Mouse (Mus musculus): ENCODE data around the gene Dnm3. TPM values are rescaled to one million over a fixed set of nuclear protein-coding genes. Genes with fewer than 3 reads are reported as not detected.
A peak's percentile ranks its signal among the peaks of the same experiment; 100 is the strongest.

Dnm3 gene
- polyA plus RNA-seq, 1 experiment from 2014 or later: 94.2 TPM

DNA sequence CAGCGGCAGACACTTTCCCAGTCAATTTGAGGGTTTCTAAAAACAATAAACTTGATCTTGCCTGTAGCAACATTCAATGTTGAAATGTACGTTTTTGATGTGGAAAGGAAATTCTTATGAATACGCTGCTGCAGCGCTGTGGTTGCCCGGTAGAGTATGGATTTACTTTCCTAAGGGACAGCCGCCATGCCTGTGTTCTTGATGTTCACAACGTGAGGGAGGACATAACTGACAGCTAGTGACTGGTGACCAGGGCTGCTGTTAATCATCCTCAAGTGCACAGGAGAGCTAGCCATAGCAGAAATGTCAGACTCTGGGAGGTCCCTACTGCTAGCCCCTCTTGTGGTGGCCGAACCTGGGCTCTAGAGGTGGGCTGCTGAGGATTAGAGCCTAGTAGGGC lies 468.7 kb downstream of the Dnm3 start:
- Histone ChIP-seq H3K4me2 (ENCODE audit: low read depth, low read length) (no peak overlapping the region), H3K27ac (ENCODE audit: low read depth, low read length) (no peak overlapping the region), H3K4me1 (ENCODE audit: control insufficient read depth, insufficient read depth, low read length) (peaks cover 8% of the 10 kb centered on the region), H3K9me3 (ENCODE audit: control insufficient read depth, low read length) (no peaks in the 10 kb centered on the region), H3K27me3 (ENCODE audit: control insufficient read depth, insufficient read depth, low read length) (no peaks in the 10 kb centered on the region), H3K9ac (replicated peaks; ENCODE audit: low read depth, low read length) (no peak overlapping the region), H3K4me3 (ENCODE audit: low read depth, low read length) (no peak overlapping the region), H3K36me3 (ENCODE audit: control insufficient read depth, insufficient read depth, low read length) (0 out of 2 replicates have a peak, but pooled peaks cover 6% of the 10 kb centered on the region)
- no peak for ATAC-seq (ENCODE audit: low read depth)
- 79% methylated on average over 8 of the region's 8 CpGs for WGBS

DNA sequence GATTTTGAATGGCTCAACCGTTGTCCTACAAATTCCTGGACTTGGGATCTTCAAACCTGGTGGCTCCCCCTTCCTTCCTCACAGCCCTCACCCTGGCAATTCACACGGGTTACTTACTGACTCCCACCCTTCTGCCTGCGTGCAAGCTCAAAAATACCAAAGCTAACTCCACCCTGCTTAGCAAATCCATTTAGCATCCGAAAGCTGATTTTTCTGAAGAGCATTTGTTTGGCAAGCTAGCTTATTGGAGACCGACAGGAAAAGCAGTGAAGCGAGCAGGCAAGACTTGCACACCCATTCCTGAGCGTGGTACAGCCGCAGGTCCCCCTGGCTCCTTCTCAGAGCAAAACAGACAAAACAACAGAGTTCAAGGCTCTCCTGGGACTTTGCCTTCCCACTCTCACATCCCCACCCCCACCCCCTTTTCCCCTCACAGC lies 469.2 kb downstream of the Dnm3 start:
- no peaks in the 10 kb centered on the region for H3K27me3 ChIP-seq (ENCODE audit: control insufficient read depth, insufficient read depth, low read length)
- 68% methylated on average over 8 of the region's 8 CpGs for WGBS

DNA sequence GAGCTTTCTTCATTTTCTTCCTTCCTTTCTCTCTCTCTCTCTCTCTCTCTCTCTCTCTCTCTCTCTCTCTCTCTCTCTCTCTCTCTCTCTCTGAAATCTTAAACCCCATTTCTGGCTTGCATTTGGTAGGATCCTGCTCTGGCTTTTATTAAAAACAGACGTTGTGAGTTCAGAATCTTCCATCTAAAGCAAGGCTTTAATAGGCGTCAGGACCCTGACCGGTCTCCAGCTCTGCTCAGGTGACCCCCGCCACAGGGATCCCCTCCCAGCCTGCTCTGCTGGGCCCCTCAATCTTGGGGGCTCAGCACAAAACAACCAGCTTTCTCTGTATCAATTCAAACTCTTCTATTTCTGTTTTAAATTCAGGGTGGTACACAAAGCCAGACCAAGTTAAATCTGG lies 469.6 kb downstream of the Dnm3 start:
- 78% methylated on average over 4 of the region's 4 CpGs for WGBS
- Histone ChIP-seq H3K4me1 (ENCODE audit: control insufficient read depth, insufficient read depth, low read length) (peaks cover 11% of the 10 kb centered on the region), H3K27me3 (ENCODE audit: control insufficient read depth, insufficient read depth, low read length) (no peaks in the 10 kb centered on the region), H3K4me2 (ENCODE audit: low read depth, low read length) (no peak overlapping the region), H3K36me3 (ENCODE audit: control insufficient read depth, insufficient read depth, low read length) (0 out of 2 replicates have a peak, but pooled peaks cover 6% of the 10 kb centered on the region), H3K27ac (ENCODE audit: low read depth, low read length) (no peak overlapping the region), H3K9ac (replicated peaks; ENCODE audit: low read depth, low read length) (no peak overlapping the region), H3K4me3 (ENCODE audit: low read depth, low read length) (no peak overlapping the region), H3K9me3 (ENCODE audit: control insufficient read depth, low read length) (no peaks in the 10 kb centered on the region)
- no peak for ATAC-seq (ENCODE audit: low read depth)

More for the DNA sequence above, 469.2 kb downstream of the Dnm3 start:
- Histone ChIP-seq H3K4me2 (ENCODE audit: low read depth, low read length) (no peak overlapping the region), H3K9ac (replicated peaks; ENCODE audit: low read depth, low read length) (no peak overlapping the region), H3K4me1 (ENCODE audit: control insufficient read depth, insufficient read depth, low read length) (peaks cover 11% of the 10 kb centered on the region), H3K9me3 (ENCODE audit: control insufficient read depth, low read length) (no peaks in the 10 kb centered on the region), H3K27ac (ENCODE audit: low read depth, low read length) (no peak overlapping the region), H3K4me3 (ENCODE audit: low read depth, low read length) (no peak overlapping the region), H3K36me3 (ENCODE audit: control insufficient read depth, insufficient read depth, low read length) (0 out of 2 replicates have a peak, but pooled peaks cover 6% of the 10 kb centered on the region)
- no peak for ATAC-seq (ENCODE audit: low read depth)

DNA sequence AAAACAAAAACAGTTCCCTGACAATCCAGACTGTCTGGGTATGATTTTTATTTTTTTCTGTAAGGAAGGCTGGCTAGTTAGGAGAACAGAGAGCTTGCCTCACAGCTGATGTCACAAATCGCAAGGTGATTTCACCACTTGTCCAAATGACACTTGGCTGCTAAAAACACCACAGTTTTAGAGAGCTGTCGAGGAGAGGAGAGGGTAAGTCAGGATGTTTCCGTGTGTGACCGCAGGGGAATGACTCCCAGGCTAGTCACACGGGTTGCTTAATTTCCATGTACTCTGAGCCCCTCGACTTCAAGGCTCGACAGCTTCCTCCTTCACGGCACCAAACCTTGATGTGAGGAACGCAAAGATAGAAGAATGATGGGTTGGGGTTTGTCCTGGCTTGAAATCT lies 471.7 kb downstream of the Dnm3 start:
- Histone ChIP-seq H3K4me2 (ENCODE audit: low read depth, low read length) (no peak overlapping the region), H3K9me3 (ENCODE audit: control insufficient read depth, low read length) (no peaks in the 10 kb centered on the region), H3K9ac (replicated peaks; ENCODE audit: low read depth, low read length) (no peak overlapping the region), H3K27me3 (ENCODE audit: control insufficient read depth, insufficient read depth, low read length) (no peaks in the 10 kb centered on the region), H3K4me3 (ENCODE audit: low read depth, low read length) (no peak overlapping the region), H3K36me3 (ENCODE audit: control insufficient read depth, insufficient read depth, low read length) (0 out of 2 replicates have a peak, but pooled peaks cover 6% of the 10 kb centered on the region), H3K4me1 (ENCODE audit: control insufficient read depth, insufficient read depth, low read length) (peaks cover 17% of the 10 kb centered on the region), H3K27ac (ENCODE audit: low read depth, low read length) (no peak overlapping the region)
- no peak for ATAC-seq (ENCODE audit: low read depth)
- WGBS: 85% methylated on average over 9 of the region's 9 CpGs

- 45% methylated on average over 23 of the region's 23 CpGs for WGBS
- Histone ChIP-seq H3K27me3 (ENCODE audit: control insufficient read depth, insufficient read depth, low read length) (no peaks in the 10 kb centered on the region), H3K27ac (ENCODE audit: low read depth, low read length) (no peak overlapping the region; the same call in 1 of the 2 replicates), H3K4me3 (ENCODE audit: low read depth, low read length) (no peak overlapping the region), H3K36me3 (ENCODE audit: control insufficient read depth, insufficient read depth, low read length) (no peaks in the 10 kb centered on the region), H3K9ac (replicated peaks; ENCODE audit: low read depth, low read length) (no peak overlapping the region), H3K4me1 (ENCODE audit: control insufficient read depth, insufficient read depth, low read length) (peaks cover 17% of the 10 kb centered on the region), H3K4me2 (ENCODE audit: low read depth, low read length) (no peak overlapping the region), H3K9me3 (ENCODE audit: control insufficient read depth, low read length) (no peaks in the 10 kb centered on the region)
- 0 out of 2 replicates have a peak, but pooled peaks have one; percentile 33 for ATAC-seq (ENCODE audit: low read depth)
Observed at GRCm38 (mm10) chr1:162004821-162005770, 472.7 kb downstream of the Dnm3 start.

- Histone ChIP-seq H3K4me3 (ENCODE audit: low read depth, low read length) (no peak overlapping the region), H3K4me1 (ENCODE audit: control insufficient read depth, insufficient read depth, low read length) (peaks cover 19% of the 10 kb centered on the region), H3K4me2 (ENCODE audit: low read depth, low read length) (no peak overlapping the region), H3K9me3 (ENCODE audit: control insufficient read depth, low read length) (no peaks in the 10 kb centered on the region), H3K36me3 (ENCODE audit: control insufficient read depth, insufficient read depth, low read length) (no peaks in the 10 kb centered on the region), H3K9ac (replicated peaks; ENCODE audit: low read depth, low read length) (no peak overlapping the region), H3K27me3 (ENCODE audit: control insufficient read depth, insufficient read depth, low read length) (no peaks in the 10 kb centered on the region), H3K27ac (ENCODE audit: low read depth, low read length) (no peak overlapping the region)
- ATAC-seq (ENCODE audit: low read depth): no peak
- 40% methylated on average over 7 of the region's 7 CpGs for WGBS
Observed at GRCm38 (mm10) chr1:162004518-162004780, 473.4 kb downstream of the Dnm3 start.

- no peaks in the 10 kb centered on the region for H3K9me3 ChIP-seq (ENCODE audit: control insufficient read depth, low read length)
- no peak overlapping the region for H3K4me2 ChIP-seq (ENCODE audit: low read depth, low read length)
- no peaks in the 10 kb centered on the region for H3K27me3 ChIP-seq (ENCODE audit: control insufficient read depth, insufficient read depth, low read length)
- peaks cover 21% of the 10 kb centered on the region for H3K4me1 ChIP-seq (ENCODE audit: control insufficient read depth, insufficient read depth, low read length)
- no peaks in the 10 kb centered on the region for H3K36me3 ChIP-seq (ENCODE audit: control insufficient read depth, insufficient read depth, low read length)
- 54% methylated on average over 14 of the region's 14 CpGs for WGBS
- H3K9ac ChIP-seq (replicated peaks; ENCODE audit: low read depth, low read length): no peak overlapping the region
- no peak for ATAC-seq (ENCODE audit: low read depth)
- H3K27ac ChIP-seq (ENCODE audit: low read depth, low read length): no peak overlapping the region
- H3K4me3 ChIP-seq (ENCODE audit: low read depth, low read length): no peak overlapping the region
Observed at GRCm38 (mm10) chr1:162003729-162004517, 473.9 kb downstream of the Dnm3 start.

DNA sequence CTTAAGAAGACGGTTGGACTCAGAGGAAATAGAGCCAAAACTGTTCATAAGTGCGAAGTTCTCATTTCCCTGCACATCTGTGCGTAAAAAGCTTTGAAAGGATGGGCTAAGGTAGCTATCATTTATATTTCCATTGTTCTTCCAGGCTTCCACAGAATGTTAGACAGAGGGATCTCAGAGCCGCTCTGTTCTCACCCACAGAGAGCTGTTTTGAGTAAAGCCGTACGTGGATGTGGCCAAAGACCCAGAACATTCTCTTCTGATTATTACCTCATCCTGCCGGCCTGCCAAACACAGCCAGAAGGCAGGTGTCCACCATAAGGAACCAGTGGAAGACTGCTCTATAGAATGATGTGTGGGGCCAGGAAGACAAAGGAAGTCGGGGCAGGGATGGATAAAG lies 476.5 kb downstream of the Dnm3 start:
- H3K4me2 ChIP-seq (ENCODE audit: low read depth, low read length): no peak overlapping the region

More for the DNA sequence above, 476.5 kb downstream of the Dnm3 start:
- WGBS: 50% methylated on average over 8 of the region's 8 CpGs
- ATAC-seq (ENCODE audit: low read depth): no peak
- Histone ChIP-seq H3K9ac (replicated peaks; ENCODE audit: low read depth, low read length) (no peak overlapping the region), H3K4me3 (ENCODE audit: low read depth, low read length) (no peak overlapping the region), H3K36me3 (ENCODE audit: control insufficient read depth, insufficient read depth, low read length) (no peaks in the 10 kb centered on the region), H3K4me1 (ENCODE audit: control insufficient read depth, insufficient read depth, low read length) (peaks cover 21% of the 10 kb centered on the region), H3K27ac (ENCODE audit: low read depth, low read length) (no peak overlapping the region), H3K9me3 (ENCODE audit: control insufficient read depth, low read length) (no peaks in the 10 kb centered on the region), H3K27me3 (ENCODE audit: control insufficient read depth, insufficient read depth, low read length) (no peaks in the 10 kb centered on the region)
